Mouse (Mus musculus): ENCODE measurements around the gene Mapk1ip1l.

DNA sequence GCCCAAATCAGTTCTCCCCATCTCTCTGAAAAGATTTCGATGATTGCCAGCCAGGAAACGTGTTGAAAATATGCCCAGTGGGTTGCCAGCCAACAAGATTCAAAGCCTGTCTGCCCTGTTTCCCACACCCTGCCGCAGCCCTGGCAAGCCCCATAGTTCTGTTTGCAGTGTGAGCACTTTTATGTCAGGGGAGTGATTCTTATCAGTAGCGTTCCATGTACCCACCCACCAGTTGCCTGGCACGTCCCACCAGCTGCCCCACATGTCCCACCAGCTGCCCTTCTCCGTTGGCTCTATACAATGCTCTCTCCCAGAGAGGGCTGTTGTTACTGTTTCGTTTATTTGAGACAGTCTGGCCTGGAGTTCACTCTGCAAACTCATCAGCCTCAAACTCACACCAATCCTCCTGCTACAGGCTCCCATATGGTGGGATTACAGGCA lies 68.8 kb downstream of the Mapk1ip1l start:
- TF ChIP-seq POLR2A (IDR thresholded peaks at IDR 0.05; ENCODE audit: extremely low read depth, insufficient read depth, low read length) (no peak), CTCF (IDR thresholded peaks at IDR 0.05; ENCODE audit: low read depth, low read length) (no peak)
